In the genomic region with DNA sequence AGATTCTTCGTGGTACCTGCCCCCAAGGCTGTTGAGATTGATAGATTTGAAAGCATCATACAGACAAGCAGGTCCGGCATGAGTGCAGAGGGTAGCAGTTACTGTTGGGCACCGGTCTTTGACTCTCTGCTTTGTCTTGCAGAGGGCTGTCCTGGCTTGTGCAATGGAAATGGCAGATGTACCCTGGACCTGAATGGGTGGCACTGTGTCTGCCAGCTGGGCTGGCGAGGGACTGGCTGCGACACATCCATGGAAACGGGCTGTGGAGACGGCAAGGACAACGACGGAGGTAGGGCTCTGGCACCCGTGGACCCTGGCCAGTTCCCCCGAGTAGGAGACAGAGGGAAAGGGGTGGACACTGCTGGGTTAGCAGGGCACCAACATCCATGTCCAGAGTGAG, we compare ENCODE assay signal across 23 mouse cellular contexts.
A peak's percentile ranks its signal among the peaks of the same experiment; 100 is the strongest.
DNase-seq lines count a peak whose midpoint lies in the region; ATAC-seq and TF ChIP-seq lines count a peak whose summit lies in the region.
"Had no signal": no experiment of that assay in that cellular context is flagged by ENCODE, and none has a peak within 500 bp of the region (broad histone marks: within the 10 kb centered on the region; RNA-seq: fewer than 3 reads in every experiment).

No protein-coding gene starts in this region.

- H3K27me3 ChIP-seq in hindbrain, embryonic 10.5 days (ENCODE audit: insufficient read depth, poor library complexity, severe bottlenecking), result no peaks in the 10 kb centered on the region
- H3K27me3 ChIP-seq in hindbrain, embryonic 12.5 days, result no peaks in the 10 kb centered on the region
- H3K27me3 ChIP-seq in midbrain, postnatal 0 days (ENCODE audit: insufficient read depth, low read length), result no peaks in the 10 kb centered on the region
- no peaks in the 10 kb centered on the region for H3K27me3 ChIP-seq in midbrain, embryonic 10.5 days (ENCODE audit: low read depth, poor library complexity, severe bottlenecking)
- H3K27me3 ChIP-seq: heart, embryonic 12.5 days had no signal

- H3K36me3 ChIP-seq in hindbrain, embryonic 10.5 days, result peaks cover 6% of the 10 kb centered on the region; the same call in 1 of the 2 replicates
- 0 out of 2 replicates have a peak, but pooled peaks cover 2% of the 10 kb centered on the region for H3K36me3 ChIP-seq in hindbrain, embryonic 12.5 days
- H3K36me3 ChIP-seq in midbrain, postnatal 0 days (ENCODE audit: insufficient read depth, low read length), result no peaks in the 10 kb centered on the region; the same call in 1 of the 2 replicates
- peaks cover 29% of the 10 kb centered on the region for H3K36me3 ChIP-seq in midbrain, embryonic 10.5 days
- H3K36me3 ChIP-seq: heart, embryonic 12.5 days; liver, embryonic 15.5 days had no signal

- H3K4me2 ChIP-seq in hindbrain, embryonic 12.5 days (replicated peaks), result no peak overlapping the region
- no peak overlapping the region for H3K4me2 ChIP-seq in midbrain, postnatal 0 days (ENCODE audit: low read depth, low read length, poor library complexity, severe bottlenecking)
- H3K4me2 ChIP-seq: heart, embryonic 12.5 days; liver, embryonic 15.5 days; midbrain, embryonic 11.5 days had no signal

- peak; percentile 4 to 7 for DNase-seq in cerebellum, adult 18-20 months
- DNase-seq in hindbrain, embryonic 10.5 days (ENCODE audit: low spot score), result no peak
- peak; percentile 46 for DNase-seq in midbrain, postnatal 0 days (ENCODE audit: low spot score)
- DNase-seq in midbrain, embryonic 10.5 days (ENCODE audit: low spot score), result no peak
- DNase-seq in adrenal gland, adult 8-10 months, result no peak
- DNase-seq: adrenal gland, postnatal 25 days; gastrocnemius, postnatal 25 days; heart, adult 18-20 months; heart, postnatal 10 days; kidney, adult 18-20 months; kidney, postnatal 4 days; liver; lung, postnatal 4 days; thymus, postnatal 14 days had no signal

- 94% methylated on average over 11 of the region's 11 CpGs for WGBS in hindbrain, embryonic 10.5 days
- 90% methylated on average over 11 of the region's 11 CpGs for WGBS in hindbrain, embryonic 12.5 days
- WGBS in midbrain, postnatal 0 days, result 78% methylated on average over 11 of the region's 11 CpGs
- WGBS in midbrain, embryonic 10.5 days, result 94% methylated on average over 11 of the region's 11 CpGs

- H3K27ac ChIP-seq in hindbrain, embryonic 10.5 days, result 0 out of 2 replicates have a peak overlapping the region, but pooled peaks have one; percentile 13
- no peak overlapping the region for H3K27ac ChIP-seq in hindbrain, embryonic 12.5 days
- no peak overlapping the region for H3K27ac ChIP-seq in midbrain, postnatal 0 days (ENCODE audit: low read depth, low read length)
- H3K27ac ChIP-seq in midbrain, embryonic 10.5 days (replicated peaks), result no peak overlapping the region
- H3K27ac ChIP-seq: left cerebral cortex, adult 2 months; limb, embryonic 10.5 days; liver, embryonic 15.5 days had no signal

- H3K9ac ChIP-seq in hindbrain, embryonic 12.5 days, result no peak overlapping the region
- no peak overlapping the region for H3K9ac ChIP-seq in midbrain, postnatal 0 days (replicated peaks; ENCODE audit: low read length, poor library complexity, severe bottlenecking)
- H3K9ac ChIP-seq: heart, embryonic 12.5 days; liver, embryonic 15.5 days had no signal

- peaks cover 40% of the 10 kb centered on the region for H3K4me1 ChIP-seq in hindbrain, embryonic 10.5 days (replicated peaks)
- peaks cover 35% of the 10 kb centered on the region for H3K4me1 ChIP-seq in hindbrain, embryonic 12.5 days
- H3K4me1 ChIP-seq in midbrain, postnatal 0 days (ENCODE audit: insufficient read depth, low read length), result peaks cover 10% of the 10 kb centered on the region; the same call in 1 of the 2 replicates
- H3K4me1 ChIP-seq in midbrain, embryonic 10.5 days, result peaks cover 36% of the 10 kb centered on the region

- TF ChIP-seq CTCF in midbrain, postnatal 0 days (IDR thresholded peaks at IDR 0.05), result no peak

- H3K4me3 ChIP-seq in hindbrain, embryonic 10.5 days, result no peak overlapping the region
- no peak overlapping the region for H3K4me3 ChIP-seq in hindbrain, embryonic 12.5 days
- H3K4me3 ChIP-seq in midbrain, postnatal 0 days (ENCODE audit: low read depth, low read length), result no peak overlapping the region
- H3K4me3 ChIP-seq in midbrain, embryonic 10.5 days, result no peak overlapping the region
- H3K4me3 ChIP-seq: heart, embryonic 12.5 days; left cerebral cortex, adult 2 months; limb, embryonic 10.5 days; liver, embryonic 15.5 days had no signal

- ATAC-seq in cerebellum, adult (ENCODE audit: insufficient number of reproducible peaks, low FRiP score, low TSS enrichment), result no peak
- ATAC-seq in hindbrain, embryonic 12.5 days (ENCODE audit: low FRiP score), result no peak
- peak; percentile 57 for ATAC-seq in midbrain, postnatal 0 days (ENCODE audit: low FRiP score)
- ATAC-seq in neutrophil, adult 5-6 weeks (ENCODE audit: extremely low read depth, insufficient number of reproducible peaks, low FRiP score, poor library complexity, severe bottlenecking), result 0 out of 2 replicates have a peak, but pooled peaks have one; percentile 9
- ATAC-seq: forebrain, embryonic 14.5 days had no signal

- H3K9me3 ChIP-seq in hindbrain, embryonic 10.5 days, result no peaks in the 10 kb centered on the region
- no peaks in the 10 kb centered on the region for H3K9me3 ChIP-seq in hindbrain, embryonic 12.5 days (replicated peaks)
- H3K9me3 ChIP-seq in midbrain, postnatal 0 days (ENCODE audit: low read length), result no peaks in the 10 kb centered on the region
- no peaks in the 10 kb centered on the region for H3K9me3 ChIP-seq in midbrain, embryonic 10.5 days (replicated peaks)
- H3K9me3 ChIP-seq: heart, embryonic 12.5 days; limb, embryonic 10.5 days; liver, embryonic 15.5 days had no signal

Comparison
In these comparisons a context has a peak if more than half of its experiments do, and no peak if none do; other contexts are left out.
1. DNase-seq: peak in cerebellum, adult 18-20 months (2 of 2) and midbrain, postnatal 0 days (single experiment); none in hindbrain, embryonic 10.5 days (single experiment), midbrain, embryonic 10.5 days (single experiment) and adrenal gland, adult 8-10 months (single experiment).
2. ATAC-seq: peak in midbrain, postnatal 0 days (single experiment) and neutrophil, adult 5-6 weeks (single experiment); none in cerebellum, adult (single experiment) and hindbrain, embryonic 12.5 days (single experiment).